Mouse (Mus musculus): ENCODE measurements around the gene Ccdc80. TPM values are rescaled to one million over a fixed set of nuclear protein-coding genes. Genes with fewer than 3 reads are reported as not detected.

Gene Ccdc80
- polyA plus RNA-seq, 1 experiment: 2.2 TPM

DNA sequence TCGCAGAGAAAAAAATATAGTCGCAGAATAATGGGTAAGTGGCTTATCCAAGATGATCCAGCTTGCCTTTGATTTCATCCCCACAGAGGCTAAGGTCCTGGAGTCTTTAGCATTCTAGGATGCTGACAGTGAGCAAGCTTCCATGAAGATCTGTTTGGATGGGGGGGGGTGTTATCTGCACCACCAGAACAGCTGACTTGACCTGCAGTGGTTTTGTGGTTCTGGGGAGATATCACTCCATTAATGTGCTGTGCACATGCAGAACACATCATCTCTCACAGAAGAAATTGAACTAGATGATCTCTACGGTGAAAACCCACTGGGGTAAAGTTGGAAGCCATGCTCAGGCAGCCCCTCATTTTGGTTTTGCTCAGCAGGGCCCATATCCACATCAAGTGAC is 24.0 kb downstream of the Ccdc80 start:
- no peak for TF ChIP-seq CTCF (IDR thresholded peaks at IDR 0.05; ENCODE audit: extremely low read depth, insufficient read length, insufficient replicate concordance, low read depth, low read length)
- TF ChIP-seq POLR2A (IDR thresholded peaks at IDR 0.05; ENCODE audit: low read depth, low read length): no peak
- Histone ChIP-seq H3K4me3 (ENCODE audit: low read depth, low read length) (no peak overlapping the region), H3K4me1 (ENCODE audit: control insufficient read depth, insufficient read depth, insufficient read length, low read length) (no peaks in the 10 kb centered on the region), H3K27me3 (ENCODE audit: control insufficient read depth, insufficient read depth, low read length) (no peaks in the 10 kb centered on the region), H3K36me3 (ENCODE audit: control insufficient read depth, insufficient read depth, low read length) (no peaks in the 10 kb centered on the region), H3K27ac (ENCODE audit: insufficient read depth, low read depth, low read length) (no peak overlapping the region)
- 88% methylated on average over 3 of the region's 3 CpGs for WGBS

DNA sequence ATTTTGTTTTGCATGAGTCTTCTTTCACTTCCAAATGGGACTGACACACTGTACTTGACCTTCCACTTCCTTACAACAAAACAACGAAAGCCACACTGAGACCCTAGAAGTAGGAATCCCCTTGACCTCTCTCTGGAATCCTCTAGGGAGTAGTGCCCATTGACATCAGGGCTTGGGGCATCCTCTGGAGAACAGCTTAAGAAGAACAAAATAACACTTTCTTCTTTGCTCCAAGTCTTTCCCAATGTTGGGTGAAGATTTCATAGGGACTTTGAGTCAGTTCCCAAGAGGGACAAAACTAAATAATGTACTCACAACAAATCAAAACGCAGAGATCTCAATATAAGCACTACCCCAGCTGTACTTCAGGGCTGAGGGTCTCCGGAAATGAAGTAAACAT is 25.6 kb downstream of the Ccdc80 start:
- Histone ChIP-seq H3K4me1 (ENCODE audit: control insufficient read depth, insufficient read depth, insufficient read length, low read length) (no peaks in the 10 kb centered on the region), H3K36me3 (ENCODE audit: control insufficient read depth, insufficient read depth, low read length) (no peaks in the 10 kb centered on the region), H3K27me3 (ENCODE audit: control insufficient read depth, insufficient read depth, low read length) (no peaks in the 10 kb centered on the region), H3K4me3 (ENCODE audit: low read depth, low read length) (no peak overlapping the region), H3K27ac (ENCODE audit: insufficient read depth, low read depth, low read length) (no peak overlapping the region)
- 71% methylated on average over 3 of the region's 3 CpGs for WGBS
- no peak for TF ChIP-seq POLR2A (IDR thresholded peaks at IDR 0.05; ENCODE audit: low read depth, low read length)
- no peak for TF ChIP-seq CTCF (IDR thresholded peaks at IDR 0.05; ENCODE audit: extremely low read depth, insufficient read length, insufficient replicate concordance, low read depth, low read length)

DNA sequence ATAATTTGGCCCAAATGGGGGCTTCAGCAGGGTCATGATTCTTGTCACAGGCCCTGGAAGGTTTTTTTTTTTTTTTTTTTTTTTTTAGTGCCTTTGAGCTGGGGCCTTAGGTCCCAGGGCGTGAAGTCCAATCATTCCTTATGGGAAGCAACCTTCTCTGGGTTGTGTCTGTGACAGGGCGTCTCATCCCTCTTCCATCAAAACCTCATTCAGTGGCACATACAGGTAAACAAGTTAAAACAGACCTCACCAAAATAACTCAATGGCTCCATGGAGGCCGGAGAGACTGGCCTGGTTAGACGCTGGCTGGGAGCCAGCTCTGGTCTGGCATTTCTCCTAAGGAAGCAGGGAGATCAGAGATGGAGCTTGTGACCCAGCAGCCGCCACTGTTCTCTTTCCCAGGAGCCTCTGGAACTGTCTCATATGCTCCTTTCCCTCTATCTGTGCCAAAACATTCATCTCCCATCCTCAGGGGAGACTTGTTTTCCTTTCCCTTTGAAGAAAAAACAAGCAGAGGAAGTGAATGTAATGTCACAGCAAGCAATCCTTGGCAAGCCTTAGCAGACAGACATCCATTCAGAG is 27.7 kb downstream of the Ccdc80 start:
- 54% methylated on average over 5 of the region's 5 CpGs for WGBS
- no peak overlapping the region for H3K4me3 ChIP-seq (ENCODE audit: low read depth, low read length)
- no peak overlapping the region for H3K27ac ChIP-seq (ENCODE audit: insufficient read depth, low read depth, low read length)
- H3K4me1 ChIP-seq (ENCODE audit: control insufficient read depth, insufficient read depth, insufficient read length, low read length): no peaks in the 10 kb centered on the region
- H3K36me3 ChIP-seq (ENCODE audit: control insufficient read depth, insufficient read depth, low read length): no peaks in the 10 kb centered on the region
- TF ChIP-seq POLR2A (IDR thresholded peaks at IDR 0.05; ENCODE audit: low read depth, low read length): no peak
- TF ChIP-seq CTCF (IDR thresholded peaks at IDR 0.05; ENCODE audit: extremely low read depth, insufficient read length, insufficient replicate concordance, low read depth, low read length): no peak
- no peaks in the 10 kb centered on the region for H3K27me3 ChIP-seq (ENCODE audit: control insufficient read depth, insufficient read depth, low read length)

DNA sequence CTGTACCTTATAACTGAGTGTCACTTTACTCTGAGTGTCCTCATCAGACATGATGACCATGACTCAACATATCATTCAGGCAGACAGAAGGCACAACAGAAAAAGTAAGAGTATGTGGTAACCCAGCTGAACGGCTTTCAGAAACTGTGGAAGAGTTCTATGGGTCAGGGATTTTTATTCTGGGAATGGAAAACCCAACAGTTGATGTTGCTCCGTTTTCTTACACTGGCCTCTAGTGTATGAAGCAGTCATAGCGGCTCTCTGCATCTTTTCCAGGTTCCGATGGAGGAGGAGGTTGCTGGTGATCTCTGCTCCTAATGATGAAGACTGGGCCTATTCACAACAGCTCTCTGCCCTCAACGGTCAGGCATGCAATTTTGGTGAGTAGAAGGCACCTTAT is 29.4 kb downstream of the Ccdc80 start:
- WGBS: 69% methylated on average over 5 of the region's 5 CpGs
- H3K4me1 ChIP-seq (ENCODE audit: control insufficient read depth, insufficient read depth, insufficient read length, low read length): no peaks in the 10 kb centered on the region
- H3K4me3 ChIP-seq (ENCODE audit: low read depth, low read length): no peak overlapping the region
- H3K36me3 ChIP-seq (ENCODE audit: control insufficient read depth, insufficient read depth, low read length): no peaks in the 10 kb centered on the region
- H3K27me3 ChIP-seq (ENCODE audit: control insufficient read depth, insufficient read depth, low read length): no peaks in the 10 kb centered on the region
- TF ChIP-seq POLR2A (IDR thresholded peaks at IDR 0.05; ENCODE audit: low read depth, low read length) (no peak), CTCF (IDR thresholded peaks at IDR 0.05; ENCODE audit: extremely low read depth, insufficient read length, insufficient replicate concordance, low read depth, low read length) (no peak)
- H3K27ac ChIP-seq (ENCODE audit: insufficient read depth, low read depth, low read length): no peak overlapping the region

DNA sequence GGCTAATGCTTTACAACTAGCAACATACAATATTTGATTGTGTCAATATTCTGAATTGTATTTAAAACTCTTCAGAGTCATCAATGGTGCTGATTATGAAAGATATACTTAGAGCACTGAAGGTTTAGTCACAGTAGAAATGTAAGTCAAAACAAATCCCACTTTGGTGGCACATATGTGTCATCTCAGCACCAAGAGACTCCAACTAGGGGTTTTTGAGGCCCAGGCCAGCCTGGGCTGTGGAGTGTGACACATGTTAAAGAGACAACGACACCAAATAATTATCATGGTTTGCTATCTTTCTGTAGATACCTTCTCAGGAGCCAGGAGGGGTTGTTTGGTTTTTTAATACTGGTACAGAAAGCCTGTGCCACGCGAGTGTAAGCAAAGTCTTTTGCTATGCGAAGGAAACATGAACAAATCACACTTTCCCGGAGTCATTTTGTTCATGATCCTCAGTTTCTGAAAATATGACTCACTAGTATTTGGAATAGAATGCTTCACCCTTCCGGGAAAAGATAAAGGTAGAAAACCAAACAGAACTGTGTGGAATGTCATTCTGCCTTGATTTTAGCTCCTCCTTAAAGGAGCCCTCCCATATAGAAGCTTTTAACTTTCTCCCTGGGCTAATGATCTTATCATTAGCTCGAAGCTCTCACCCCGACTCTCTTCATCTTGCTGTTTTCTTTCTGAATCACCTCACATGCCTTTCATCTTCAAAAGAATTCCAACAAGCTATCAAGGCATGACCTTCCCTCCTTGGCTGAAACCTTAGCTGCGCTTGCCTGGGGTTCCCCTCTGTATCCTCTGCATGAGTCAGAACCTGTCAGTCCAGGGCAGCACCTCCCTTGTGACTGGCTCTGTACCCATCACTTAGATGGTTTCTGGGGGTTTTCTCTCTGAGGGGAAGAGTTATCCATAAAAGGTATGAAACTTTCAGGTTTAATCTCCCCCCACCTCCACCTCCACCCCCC is 31.3 kb downstream of the Ccdc80 start:
- no peaks in the 10 kb centered on the region for H3K27me3 ChIP-seq (ENCODE audit: control insufficient read depth, insufficient read depth, low read length)
- H3K4me3 ChIP-seq (ENCODE audit: low read depth, low read length): no peak overlapping the region
- no peaks in the 10 kb centered on the region for H3K4me1 ChIP-seq (ENCODE audit: control insufficient read depth, insufficient read depth, insufficient read length, low read length)
- H3K27ac ChIP-seq (ENCODE audit: insufficient read depth, low read depth, low read length): no peak overlapping the region
- TF ChIP-seq POLR2A (IDR thresholded peaks at IDR 0.05; ENCODE audit: low read depth, low read length): no peak
- no peak for TF ChIP-seq CTCF (IDR thresholded peaks at IDR 0.05; ENCODE audit: extremely low read depth, insufficient read length, insufficient replicate concordance, low read depth, low read length)
- 42% methylated on average over 9 of the region's 9 CpGs for WGBS
- no peaks in the 10 kb centered on the region for H3K36me3 ChIP-seq (ENCODE audit: control insufficient read depth, insufficient read depth, low read length)

DNA sequence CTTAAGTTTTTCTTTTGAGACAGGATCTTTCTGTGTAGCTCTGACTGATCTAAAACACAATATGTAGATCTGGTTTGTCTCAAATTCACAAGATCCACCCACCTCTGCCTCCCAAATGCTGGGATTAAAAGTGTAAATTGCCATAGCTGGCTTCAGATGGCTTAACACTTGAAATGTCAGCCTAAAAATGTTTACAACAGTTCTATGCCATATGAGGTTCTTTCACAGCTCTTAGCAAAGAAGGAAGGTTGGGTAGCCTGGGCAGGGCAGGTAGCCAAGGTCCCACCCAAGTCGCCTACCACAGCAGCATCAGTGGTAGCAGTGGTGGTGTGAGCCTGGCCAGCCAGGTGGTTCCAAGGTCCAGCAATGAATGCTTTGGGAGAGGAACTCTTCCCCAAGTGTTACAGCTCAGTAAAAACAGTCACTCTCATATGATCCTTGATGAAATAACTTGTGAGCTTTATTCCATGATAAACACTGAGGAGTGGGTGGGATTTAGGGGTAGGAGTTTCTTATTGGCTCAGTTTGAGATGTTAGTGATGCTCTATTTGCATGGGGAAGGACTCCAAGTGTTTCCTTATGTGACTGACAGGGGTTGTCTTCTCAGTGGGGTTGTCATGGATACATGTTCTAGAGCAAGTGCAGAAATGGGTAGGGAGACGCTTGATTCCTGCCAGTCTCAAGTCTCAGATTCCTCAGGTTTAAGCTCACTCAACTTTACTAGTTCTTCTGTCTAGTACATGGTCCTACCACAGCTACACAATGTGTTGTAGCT is 34.9 kb downstream of the Ccdc80 start:
- Histone ChIP-seq H3K4me3 (ENCODE audit: low read depth, low read length) (no peak overlapping the region), H3K36me3 (ENCODE audit: control insufficient read depth, insufficient read depth, low read length) (no peaks in the 10 kb centered on the region), H3K27ac (ENCODE audit: insufficient read depth, low read depth, low read length) (no peak overlapping the region), H3K27me3 (ENCODE audit: control insufficient read depth, insufficient read depth, low read length) (no peaks in the 10 kb centered on the region), H3K4me1 (ENCODE audit: control insufficient read depth, insufficient read depth, insufficient read length, low read length) (no peaks in the 10 kb centered on the region)
- 81% methylated on average over 2 of the region's 2 CpGs for WGBS
- no peak for TF ChIP-seq CTCF (IDR thresholded peaks at IDR 0.05; ENCODE audit: extremely low read depth, insufficient read length, insufficient replicate concordance, low read depth, low read length)
- TF ChIP-seq POLR2A (IDR thresholded peaks at IDR 0.05; ENCODE audit: low read depth, low read length): no peak
